Mouse (Mus musculus) heart, postnatal 4 days (tissue): ENCODE data around the gene Prdm9. TPM values are rescaled to one million over a fixed set of nuclear protein-coding genes. Genes with fewer than 3 reads are reported as not detected.

ENCODE experiments used
- DNase-seq: peaks from one replicate; pipeline ENCODE4 v3.0.0; 2021
- total RNA-seq, 2 experiments: library from RNA; stranded (reverse); gene quantifications; 2 replicates each; pipeline ENCODE4 v1.2.3; 2021

The Prdm9 gene
- total RNA-seq, 2 experiments from 2014 or later: 2.7 to 3.3 TPM

DNA sequence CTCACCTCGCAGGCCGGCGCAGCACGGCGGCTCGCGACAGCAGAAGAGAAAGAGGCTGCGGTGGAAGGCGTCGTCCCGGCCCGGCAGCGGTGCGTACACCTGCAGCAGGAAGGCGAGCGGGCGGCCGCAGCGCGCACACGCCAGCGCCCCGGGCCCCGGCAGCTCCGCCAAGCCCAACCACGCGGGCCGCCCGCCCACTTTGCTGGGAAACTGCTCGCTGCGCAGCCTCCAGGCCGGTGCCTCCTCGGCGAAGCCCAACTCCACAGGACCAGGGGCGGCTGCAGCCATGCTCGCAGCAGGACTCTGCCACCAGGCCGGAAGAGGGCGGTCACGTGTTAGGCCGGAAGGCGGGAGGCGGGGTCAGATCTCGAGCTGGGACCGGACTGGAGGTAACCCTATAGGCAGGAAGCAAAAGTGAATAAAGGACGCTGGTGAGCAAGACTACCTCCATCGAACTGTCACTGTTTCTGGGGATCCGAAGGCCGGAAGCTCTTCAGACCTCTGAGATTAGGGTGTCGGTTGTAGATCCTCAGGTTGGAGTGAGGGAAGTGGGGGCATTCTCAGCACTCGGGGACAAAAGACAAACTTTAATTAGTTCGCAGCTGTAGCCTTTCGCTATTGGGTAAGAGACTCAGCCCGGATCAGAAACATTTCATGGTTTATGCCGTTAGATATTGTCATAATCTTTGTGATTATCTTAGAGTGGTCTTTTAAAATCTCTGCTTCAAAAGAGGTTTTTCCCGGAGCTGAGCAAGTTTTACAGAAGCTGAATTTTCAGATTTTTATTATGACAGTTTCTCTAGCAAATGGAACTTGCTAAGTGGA lies 37.0 kb downstream of the Prdm9 start, which contains the start of gene Pdcd2:
Pdcd2 (minus strand) TSS at position 316 of the 825 bp plus-strand sequence.
- peak; percentile 96 for DNase-seq

DNA sequence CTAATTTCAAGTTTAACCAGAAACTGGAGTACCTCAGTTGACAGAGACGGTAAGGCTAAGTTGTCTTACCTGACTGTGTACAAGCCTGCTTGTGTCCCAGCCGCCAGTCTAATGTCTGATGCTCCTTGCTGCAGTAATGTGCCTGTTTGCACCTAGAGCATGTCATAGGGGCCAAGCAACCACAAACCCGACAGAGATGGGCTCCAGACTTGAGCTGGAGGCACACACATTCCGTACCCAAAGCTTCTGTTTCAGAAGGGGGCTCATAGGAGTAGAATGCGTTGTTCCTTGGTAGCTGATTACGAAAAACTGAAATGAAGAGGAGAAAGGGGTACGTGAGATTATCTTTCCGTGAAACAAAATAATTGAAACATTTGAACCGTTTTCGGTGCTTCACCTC lies 37.9 kb downstream of the Prdm9 start:
- no peak for DNase-seq

DNA sequence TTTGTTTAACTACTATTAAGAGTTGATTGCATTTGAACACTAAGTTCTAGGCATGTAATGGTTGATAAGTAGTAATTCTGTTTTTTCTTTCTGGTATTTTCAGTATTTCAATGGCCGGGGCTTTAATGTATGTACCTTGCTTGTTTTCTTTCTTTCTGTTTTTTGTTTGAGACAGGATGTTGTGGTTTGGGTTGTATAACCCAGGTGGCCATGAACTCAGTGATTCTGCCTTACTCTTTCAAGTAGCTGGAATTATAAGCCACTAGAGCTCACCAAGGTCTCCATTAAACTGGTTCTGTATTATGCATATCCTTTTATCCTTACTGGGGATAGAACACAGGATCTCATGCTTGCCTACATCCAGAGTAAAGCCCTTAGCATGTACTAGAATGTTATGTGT lies 45.4 kb downstream of the Prdm9 start:
- DNase-seq: no peak

DNA sequence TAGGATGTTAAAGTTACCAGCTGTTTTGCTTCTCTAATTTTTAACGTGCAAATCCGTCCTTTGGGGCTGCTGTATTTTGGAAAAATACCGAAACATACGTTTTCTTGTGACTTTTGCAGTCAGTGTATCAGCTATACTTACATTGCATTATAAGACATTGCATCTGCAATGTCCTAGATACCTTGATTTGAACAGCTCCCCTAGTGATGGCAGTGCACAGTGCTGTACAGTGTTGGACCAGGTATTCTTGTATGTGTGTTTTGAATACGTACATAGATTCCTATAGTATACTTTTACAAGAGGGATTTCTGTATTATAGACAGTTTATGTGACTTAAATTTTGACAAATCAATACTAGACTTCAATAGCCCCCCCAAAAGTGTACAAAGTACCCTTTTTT lies 46.0 kb downstream of the Prdm9 start:
- no peak for DNase-seq

DNA sequence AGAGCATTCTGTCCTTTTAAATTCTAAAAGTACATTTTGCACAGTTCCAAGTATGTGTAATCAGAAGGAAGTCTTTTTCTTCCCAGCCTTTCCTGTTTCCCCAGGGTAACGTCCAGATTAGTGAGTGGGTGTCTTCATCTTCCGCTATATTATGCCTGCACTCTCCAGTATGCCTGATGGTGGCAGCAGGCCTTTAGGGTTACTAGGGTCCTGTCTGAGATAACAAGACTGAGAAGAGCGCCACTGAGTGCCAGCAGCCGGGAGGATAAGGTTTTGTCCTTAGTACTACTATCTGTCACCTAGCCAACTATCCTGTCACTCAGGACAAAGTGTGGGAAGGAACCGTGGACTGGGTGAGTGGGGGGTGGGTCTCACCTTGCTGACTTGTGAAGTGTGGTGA lies 46.4 kb downstream of the Prdm9 start:
- no peak for DNase-seq

DNA sequence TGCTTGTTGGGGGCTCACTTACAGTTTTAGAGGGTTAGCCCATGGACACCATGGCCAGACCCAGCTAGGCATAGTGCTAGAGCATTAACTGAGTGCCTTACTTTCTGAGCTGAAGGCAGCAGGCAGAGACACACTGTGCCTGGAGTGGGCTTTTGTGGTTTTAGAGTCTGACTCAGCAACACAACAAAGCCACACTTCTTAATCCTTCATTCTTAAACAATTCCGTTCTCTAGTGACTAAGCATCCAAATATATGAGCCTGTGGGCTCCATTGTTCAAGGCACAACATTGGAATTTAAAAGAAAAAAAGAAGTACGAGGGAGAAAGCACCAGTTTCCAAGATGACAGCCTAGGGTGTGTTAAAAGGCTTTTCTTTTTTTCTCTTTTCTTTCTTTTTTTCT lies 53.5 kb downstream of the Prdm9 start:
- DNase-seq: no peak

DNA sequence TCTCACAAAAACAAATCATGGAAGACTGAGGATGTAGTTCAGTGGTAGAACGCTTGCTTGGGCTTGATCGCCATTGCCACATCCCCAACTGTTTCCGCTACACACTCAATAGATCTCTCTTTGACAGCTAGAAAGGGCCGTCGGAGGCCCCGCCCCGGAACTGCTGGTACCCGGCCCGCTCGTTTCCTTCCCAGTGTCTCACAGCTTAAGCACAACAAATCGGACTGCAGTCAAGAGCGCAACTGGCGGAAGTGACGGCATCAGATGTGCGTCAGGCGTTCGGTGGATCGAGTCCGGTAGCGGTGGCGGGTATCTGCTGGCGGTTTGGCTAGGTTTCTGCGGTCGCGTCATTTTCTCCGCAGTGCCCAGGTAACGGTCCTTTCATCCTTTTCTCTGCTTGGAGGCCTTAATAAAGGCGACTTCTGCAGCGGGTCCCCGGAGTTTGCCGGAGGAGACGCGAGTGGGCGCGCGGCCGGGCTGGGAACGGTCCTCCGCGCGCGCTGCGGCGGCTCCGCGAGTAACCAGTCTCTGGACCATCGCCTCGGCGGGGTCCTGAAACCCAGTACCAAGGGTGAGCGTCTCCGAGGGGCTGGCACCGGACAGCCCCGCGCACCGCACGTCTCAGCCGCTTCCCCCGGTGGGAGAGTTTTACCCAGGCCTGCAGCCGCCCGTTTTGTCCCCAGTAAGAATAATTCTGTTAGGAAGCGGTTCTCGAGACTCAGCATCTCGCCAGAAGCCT lies 64.3 kb downstream of the Prdm9 start, which contains the start of the genes Psmb1 and Tbp:
Psmb1 (minus strand) TSS at position 96 of the 739 bp plus-strand sequence.
Tbp (plus strand) TSS at position 233 of the 739 bp plus-strand sequence.
- DNase-seq: peak; percentile 97

DNA sequence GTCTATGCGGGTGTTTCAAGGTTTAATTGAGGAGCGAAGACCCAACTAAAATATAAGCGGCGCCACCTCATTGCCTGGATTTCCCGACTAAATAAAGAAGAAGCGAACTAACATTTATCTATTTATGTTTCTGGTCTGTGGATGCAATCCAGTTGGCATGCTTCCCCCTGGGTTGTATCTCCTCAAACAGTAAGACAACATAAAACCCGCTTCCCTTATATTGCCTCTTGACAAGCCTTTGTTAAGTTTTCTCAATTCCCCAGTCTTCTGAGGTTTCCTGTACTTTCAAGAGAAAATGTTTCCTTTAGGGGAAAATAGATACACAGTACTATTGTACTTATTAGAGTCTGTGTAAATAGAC lies 65.4 kb downstream of the Prdm9 start:
- DNase-seq: peak; percentile 13

DNA sequence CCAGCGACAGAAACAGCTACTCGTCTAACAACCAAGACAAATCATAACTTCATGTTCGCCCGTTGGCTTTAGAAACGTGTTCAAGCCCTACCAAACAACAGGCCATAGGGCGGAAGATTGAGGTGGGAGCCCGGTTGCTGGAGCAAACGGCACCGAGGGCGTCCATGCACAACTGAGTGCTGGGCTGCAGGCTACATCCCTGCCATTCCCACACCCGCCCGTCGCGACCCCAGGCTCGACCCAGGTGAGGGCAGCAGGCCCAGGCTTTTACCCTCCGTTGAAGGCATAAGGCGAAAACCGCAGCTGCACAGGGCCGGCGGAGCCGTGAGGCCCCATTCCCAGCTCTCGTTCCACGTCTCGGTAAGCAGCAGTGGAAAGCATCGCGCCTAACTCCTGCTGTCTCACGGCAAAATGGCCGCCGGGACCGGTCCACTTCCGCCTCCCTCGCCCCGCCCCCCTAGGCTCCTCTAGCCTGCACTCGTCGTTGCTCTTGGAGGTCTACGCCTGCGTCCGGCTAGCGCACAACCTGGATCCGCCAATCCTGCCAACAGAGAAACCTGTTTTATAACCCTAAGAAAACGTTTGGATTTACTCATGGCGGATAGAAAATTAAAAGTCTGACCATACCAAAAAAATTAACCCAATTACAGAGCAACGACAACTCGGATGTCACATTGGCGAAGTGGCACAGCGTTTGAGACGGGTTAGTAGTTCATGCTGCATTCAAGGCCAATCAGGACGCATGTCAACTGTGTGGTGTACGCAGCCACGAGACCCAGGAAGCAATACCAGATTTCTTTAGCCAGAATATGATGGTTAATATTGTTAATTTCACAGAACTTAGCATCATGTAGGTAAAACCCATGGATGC lies 66.0 kb downstream of the Prdm9 start:
- DNase-seq: peak; percentile 96

Other genes with a start within 250 kb of the Prdm9 start
- 1 to 10 TPM; 6.7 to 7.2 TPM for gene Dll1, start 187.5 kb downstream of the Prdm9 start, total RNA-seq
- 10 to 100 TPM in 1 of 2 experiments, 1 to 10 TPM in 1; 9.2 to 10.5 TPM for gene Fam120b, start 168.2 kb downstream of the Prdm9 start, total RNA-seq
- 100 to 1,000 TPM; 141 to 145 TPM for gene Psmb1, start 64.6 kb downstream of the Prdm9 start, total RNA-seq
- gene Tbp, start 64.5 kb downstream of the Prdm9 start, total RNA-seq: 10 to 100 TPM; 17.2 to 18.0 TPM
- gene Pdcd2, start 37.1 kb downstream of the Prdm9 start, total RNA-seq: 10 to 100 TPM; 19.5 to 21.7 TPM
- gene Chd1, start 140.6 kb upstream of the Prdm9 start, total RNA-seq: 10 to 100 TPM; 28.0 TPM